Mouse (Mus musculus): ENCODE results near the gene Pet100.

DNA sequence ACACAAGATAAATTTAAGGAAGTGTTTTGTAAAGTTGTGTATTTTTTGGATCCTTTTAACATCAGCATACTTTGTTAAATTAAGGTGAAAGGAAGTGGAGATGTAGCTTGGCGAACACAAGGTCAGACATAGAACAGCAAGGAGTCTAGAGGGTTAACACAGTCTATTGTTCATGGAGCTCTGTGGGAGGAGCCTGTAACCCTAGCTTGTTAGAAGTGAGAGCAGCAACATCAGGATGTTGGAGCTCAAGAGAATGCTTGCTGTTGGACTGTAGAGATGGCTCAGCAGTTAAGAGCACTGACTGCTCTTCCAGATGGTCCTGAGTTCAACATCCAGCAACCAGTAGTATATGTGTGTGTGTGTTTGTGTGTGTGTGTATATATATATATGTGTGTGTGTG is 27.6 kb downstream of the Pet100 start:
- TF ChIP-seq CHD2 (IDR thresholded peaks at IDR 0.05; ENCODE audit: low read depth, low read length) = no peak
- TF ChIP-seq MAFK (IDR thresholded peaks at IDR 0.05; ENCODE audit: insufficient read depth, low read depth, low read length) = no peak
- TF ChIP-seq HCFC1 (IDR thresholded peaks at IDR 0.05; ENCODE audit: borderline replicate concordance, insufficient read depth, low read length) = no peak
- no peak for TF ChIP-seq ZC3H11A (IDR thresholded peaks at IDR 0.05; ENCODE audit: borderline replicate concordance, low read depth, low read length)
- no peak for TF ChIP-seq ZNF384 (IDR thresholded peaks at IDR 0.05; ENCODE audit: low read depth, low read length)

All from ES-E14 (cell line).